Mouse (Mus musculus) CD4-positive, CD25-positive, alpha-beta regulatory T cell, adult 2 months (primary cell): ENCODE measurements around the gene Gm2174.

Source experiments
- DNase-seq: peaks from one replicate; pipeline ENCODE4 v3.0.0-alpha.2; 2012; ENCODE audit warnings: low read depth, low spot score

Gm2174 gene

GRCm38 (mm10) chrX:56497241-56497640 is 49.5 kb downstream of the Gm2174 start:
- DNase-seq: no peak
